Mouse (Mus musculus): Measurements from ENCODE around the gene Cttnbp2.
A peak's percentile ranks its signal among the peaks of the same experiment; 100 is the strongest.

Cttnbp2 gene

GRCm38 (mm10) chr6:18466227-18466626 is 48.4 kb downstream of the Cttnbp2 start:
- no peak for DNase-seq

- no peak for DNase-seq
These were observed 49.0 kb downstream of the Cttnbp2 start for GRCm38 (mm10) chr6:18465626-18466025.

- DNase-seq = no peak
These were observed 55.0 kb downstream of the Cttnbp2 start for GRCm38 (mm10) chr6:18459657-18460056.

GRCm38 (mm10) chr6:18450551-18451193 is 64.0 kb downstream of the Cttnbp2 start:
- no peak for DNase-seq

- no peak for DNase-seq
These were observed 66.6 kb downstream of the Cttnbp2 start for GRCm38 (mm10) chr6:18448078-18448477.

- no peak for DNase-seq
These were observed 67.7 kb downstream of the Cttnbp2 start for GRCm38 (mm10) chr6:18446917-18447316.

GRCm38 (mm10) chr6:18446359-18446758 is 68.3 kb downstream of the Cttnbp2 start:
- DNase-seq = no peak

GRCm38 (mm10) chr6:18445747-18446146 is 68.9 kb downstream of the Cttnbp2 start:
- DNase-seq = no peak

GRCm38 (mm10) chr6:18442303-18442702 is 72.3 kb downstream of the Cttnbp2 start:
- no peak for DNase-seq

GRCm38 (mm10) chr6:18440918-18441532 is 73.6 kb downstream of the Cttnbp2 start:
- DNase-seq = no peak

GRCm38 (mm10) chr6:18436127-18436812 is 78.4 kb downstream of the Cttnbp2 start:
- no peak for DNase-seq

GRCm38 (mm10) chr6:18434828-18435531 is 79.7 kb downstream of the Cttnbp2 start:
- DNase-seq = no peak

GRCm38 (mm10) chr6:18434355-18434754 is 80.3 kb downstream of the Cttnbp2 start:
- no peak for DNase-seq

GRCm38 (mm10) chr6:18432362-18432761 is 82.3 kb downstream of the Cttnbp2 start:
- no peak for DNase-seq

GRCm38 (mm10) chr6:18431891-18432290 is 82.8 kb downstream of the Cttnbp2 start:
- peak; percentile 8 for DNase-seq

GRCm38 (mm10) chr6:18430062-18430461 is 84.6 kb downstream of the Cttnbp2 start:
- DNase-seq = no peak

GRCm38 (mm10) chr6:18424822-18425221 is 89.8 kb downstream of the Cttnbp2 start:
- no peak for DNase-seq

GRCm38 (mm10) chr6:18424367-18424766 is 90.3 kb downstream of the Cttnbp2 start:
- no peak for DNase-seq

- DNase-seq = no peak
These were observed 91.5 kb downstream of the Cttnbp2 start for GRCm38 (mm10) chr6:18423112-18423511.

- no peak for DNase-seq
These were observed 93.1 kb downstream of the Cttnbp2 start for GRCm38 (mm10) chr6:18421561-18421960.

- peak; percentile 60 for DNase-seq
These were observed 94.0 kb downstream of the Cttnbp2 start for GRCm38 (mm10) chr6:18420660-18421059.

GRCm38 (mm10) chr6:18417866-18418454 is 96.7 kb downstream of the Cttnbp2 start:
- DNase-seq = no peak

- no peak for DNase-seq
These were observed 98.7 kb downstream of the Cttnbp2 start for GRCm38 (mm10) chr6:18415961-18416360.
